Mouse (Mus musculus): ENCODE results near the gene Ubap2.

GRCm38 (mm10) chr4:41307406-41307805 is 32.5 kb upstream of the Ubap2 start:
- TF ChIP-seq CTCF (IDR thresholded peaks at IDR 0.05; ENCODE audit: low read depth) (no peak), EP300 (IDR thresholded peaks at IDR 0.05; ENCODE audit: low read depth) (no peak)

All from heart, postnatal 0 days (tissue).